Mouse (Mus musculus) hindbrain, postnatal 0 days (tissue): ENCODE results near the gene Ldlrap1. TPM values are rescaled to one million over a fixed set of nuclear protein-coding genes. Genes with fewer than 3 reads are reported as not detected.

ENCODE experiments used
- ATAC-seq: fragments of 200-750 bp; cut with Nextera tagmentation; 2 replicates; pipeline ENCODE4 v1.8.0; 2017; ENCODE audit warnings: mild to moderate bottlenecking, moderate TSS enrichment, moderate library complexity
- DNase-seq: peaks from one replicate; pipeline ENCODE4 v3.0.0-alpha.2; 2015; ENCODE audit warnings: low spot score
- H3K27ac ChIP-seq: fragments of 300-500 bp; sonication (generic); 2 replicates; pipeline ENCODE4 v1.5.1; 2014; ENCODE audit warnings: mild to moderate bottlenecking
- H3K27me3 ChIP-seq: fragments of 300-500 bp; sonication (generic); 2 replicates; pipeline ENCODE4 v1.6.1; 2014; ENCODE audit warnings: low read length, mixed read lengths; ENCODE audit not compliant: insufficient read depth
- H3K36me3 ChIP-seq: fragments of 300-500 bp; sonication (generic); 2 replicates; pipeline ENCODE4 v1.6.1; 2014; ENCODE audit warnings: low read length, mixed read lengths; ENCODE audit not compliant: insufficient read depth
- H3K4me1 ChIP-seq: fragments of 300-500 bp; sonication (generic); 2 replicates; pipeline ENCODE4 v1.6.1; 2014; ENCODE audit warnings: antibody characterized with exemption, low read length, mixed read lengths; ENCODE audit not compliant: insufficient read depth
- H3K4me2 ChIP-seq: fragments of 300-500 bp; sonication (generic); 2 replicates; pipeline ENCODE4 v1.6.1; 2014; ENCODE audit warnings: low read depth, mild to moderate bottlenecking, low read length, moderate library complexity, mixed read lengths
- H3K4me3 ChIP-seq: fragments of 300-500 bp; sonication (generic); 2 replicates; pipeline ENCODE4 v1.5.1; 2014; ENCODE audit warnings: low read length
- H3K9ac ChIP-seq: fragments of 300-500 bp; sonication (generic); replicated peaks from 2 replicates; pipeline ENCODE4 v1.6.1; 2014; ENCODE audit warnings: mild to moderate bottlenecking, low read length, moderate library complexity, mixed read lengths
- H3K9me3 ChIP-seq: fragments of 300-500 bp; sonication (generic); 2 replicates; pipeline ENCODE4 v1.6.1; 2016; ENCODE audit warnings: low read length, mixed read lengths
- CTCF ChIP-seq: IDR thresholded peaks from 2 replicates; pipeline ENCODE4 v1.5.1; 2016; ENCODE audit warnings: antibody characterized with exemption, control low read depth, low read depth
- WGBS: fragments of 180-500 bp; shearing (Covaris S2); extraction: QIAGEN DNeasy Blood & Tissue Kit; methylation state at CpG from one replicate; pipeline ENCODE4 v1.1.7; 2014; 5-methylcytosine and 5-hydroxymethylcytosine counted together
- polyA plus RNA-seq: library from polyadenylated mRNA; unstranded; fragments of >200 nt; fragmentation: Nextera tagmentation; extraction: Ambion mirVana; gene quantifications from 2 replicates; pipeline ENCODE4 v1.2.1, GENCODE M21; 2015
- total RNA-seq: library from RNA; depleted of rRNA; stranded (reverse); fragments of >200 nt; gene quantifications from 2 replicates; pipeline ENCODE4 v1.2.3, GENCODE M21; 2014

The Ldlrap1 gene
- total and polyA plus RNA-seq, 2 experiments from 2014 or later, result 2.7 to 3.1 TPM

GRCm38 (mm10) chr4:134751682-134752380, 16.0 kb downstream of the Ldlrap1 start:
- no peak overlapping the region for H3K4me3 ChIP-seq
- H3K27ac ChIP-seq, result no peak overlapping the region
- ATAC-seq (no peak), DNase-seq (no peak)
- no peak overlapping the region for H3K9ac ChIP-seq
- WGBS, result 85% methylated on average over 18 of the region's 18 CpGs
- no peak overlapping the region for H3K4me2 ChIP-seq
- TF ChIP-seq CTCF, result no peak
- H3K36me3 ChIP-seq, result no peaks in the 10 kb centered on the region
- no peaks in the 10 kb centered on the region for H3K9me3 ChIP-seq
- H3K27me3 ChIP-seq, result 0 out of 2 replicates have a peak, but pooled peaks cover 3% of the 10 kb centered on the region
- H3K4me1 ChIP-seq, result no peaks in the 10 kb centered on the region

- Histone ChIP-seq H3K27me3 (0 out of 2 replicates have a peak, but pooled peaks cover 3% of the 10 kb centered on the region), H3K9ac (no peak overlapping the region), H3K4me3 (no peak overlapping the region), H3K27ac (no peak overlapping the region), H3K4me2 (no peak overlapping the region), H3K36me3 (no peaks in the 10 kb centered on the region), H3K9me3 (no peaks in the 10 kb centered on the region), H3K4me1 (no peaks in the 10 kb centered on the region)
- ATAC-seq (no peak), DNase-seq (no peak)
- 83% methylated on average over 6 of the region's 6 CpGs for WGBS
- TF ChIP-seq CTCF, result no peak
Observed at GRCm38 (mm10) chr4:134750825-134751224, 17.0 kb downstream of the Ldlrap1 start.

GRCm38 (mm10) chr4:134750263-134750662, 17.6 kb downstream of the Ldlrap1 start:
- ATAC-seq (no peak), DNase-seq (no peak)
- 0 out of 2 replicates have a peak, but pooled peaks cover 3% of the 10 kb centered on the region for H3K27me3 ChIP-seq
- 71% methylated on average over 5 of the region's 5 CpGs for WGBS
- H3K9ac ChIP-seq, result no peak overlapping the region
- H3K4me1 ChIP-seq, result no peaks in the 10 kb centered on the region
- H3K36me3 ChIP-seq, result no peaks in the 10 kb centered on the region
- no peak overlapping the region for H3K4me3 ChIP-seq
- H3K4me2 ChIP-seq, result no peak overlapping the region
- TF ChIP-seq CTCF, result no peak
- H3K9me3 ChIP-seq, result no peaks in the 10 kb centered on the region
- H3K27ac ChIP-seq, result no peak overlapping the region

- H3K27ac ChIP-seq, result no peak overlapping the region
- H3K9ac ChIP-seq, result no peak overlapping the region
- no peak overlapping the region for H3K4me3 ChIP-seq
- 0 out of 2 replicates have a peak, but pooled peaks cover 3% of the 10 kb centered on the region for H3K27me3 ChIP-seq
- no peaks in the 10 kb centered on the region for H3K36me3 ChIP-seq
- no peak for DNase-seq
- no peak for ATAC-seq
- WGBS, result 68% methylated on average over 21 of the region's 21 CpGs
- H3K4me2 ChIP-seq, result no peak overlapping the region
- no peaks in the 10 kb centered on the region for H3K4me1 ChIP-seq
- H3K9me3 ChIP-seq, result no peaks in the 10 kb centered on the region
- TF ChIP-seq CTCF, result peak; percentile 35; the same call in 1 of the 2 replicates
Observed at GRCm38 (mm10) chr4:134749301-134750030, 18.4 kb downstream of the Ldlrap1 start.

- H3K27me3 ChIP-seq, result 0 out of 2 replicates have a peak, but pooled peaks cover 3% of the 10 kb centered on the region
- H3K36me3 ChIP-seq, result no peaks in the 10 kb centered on the region
- WGBS, result 77% methylated on average over 16 of the region's 16 CpGs
- ATAC-seq, result no peak
- no peak overlapping the region for H3K4me3 ChIP-seq
- 0 out of 2 replicates have a peak, but pooled peaks cover 6% of the 10 kb centered on the region for H3K4me1 ChIP-seq
- H3K27ac ChIP-seq, result no peak overlapping the region
- no peaks in the 10 kb centered on the region for H3K9me3 ChIP-seq
- H3K4me2 ChIP-seq, result no peak overlapping the region
- TF ChIP-seq CTCF, result peak; percentile 42
- no peak for DNase-seq
- H3K9ac ChIP-seq, result no peak overlapping the region
Observed at GRCm38 (mm10) chr4:134745900-134746661, 21.7 kb downstream of the Ldlrap1 start.

- ATAC-seq (no peak), DNase-seq (no peak)
- 0 out of 2 replicates have a peak, but pooled peaks cover 6% of the 10 kb centered on the region for H3K4me1 ChIP-seq
- TF ChIP-seq CTCF, result no peak
- H3K27ac ChIP-seq, result no peak overlapping the region
- H3K27me3 ChIP-seq, result 0 out of 2 replicates have a peak, but pooled peaks cover 3% of the 10 kb centered on the region
- H3K9ac ChIP-seq, result no peak overlapping the region
- 43% methylated on average over 16 of the region's 16 CpGs for WGBS
- H3K4me2 ChIP-seq, result no peak overlapping the region
- H3K4me3 ChIP-seq, result no peak overlapping the region
- H3K9me3 ChIP-seq, result no peaks in the 10 kb centered on the region
- no peaks in the 10 kb centered on the region for H3K36me3 ChIP-seq
Observed at GRCm38 (mm10) chr4:134743881-134744633, 23.8 kb downstream of the Ldlrap1 start.
